Mouse (Mus musculus) frontal cortex, postnatal 36 days (tissue): ENCODE data around the gene Mthfd1.

ENCODE experiments used
- DNase-seq, 2 experiments: peaks; one replicate each; pipeline ENCODE4 v3.0.0; 2022; ENCODE audit warnings: low spot score in 2 of 2

The Mthfd1 gene

GRCm38 (mm10) chr12:76345759-76346455 is 90.8 kb downstream of the Mthfd1 start:
- DNase-seq: no peak

GRCm38 (mm10) chr12:76349680-76350220 is 94.7 kb downstream of the Mthfd1 start:
- no peak for DNase-seq

GRCm38 (mm10) chr12:76360868-76361267 is 105.8 kb downstream of the Mthfd1 start:
- no peak for DNase-seq

GRCm38 (mm10) chr12:76361405-76362302 is 106.6 kb downstream of the Mthfd1 start:
- DNase-seq: no peak

GRCm38 (mm10) chr12:76362303-76362676 is 107.2 kb downstream of the Mthfd1 start:
- DNase-seq: no peak

GRCm38 (mm10) chr12:76366276-76366675 is 111.2 kb downstream of the Mthfd1 start:
- no peak for DNase-seq

GRCm38 (mm10) chr12:76367096-76367995 is 112.2 kb downstream of the Mthfd1 start:
- DNase-seq: peak in 1 of 2 experiments; percentile 9

GRCm38 (mm10) chr12:76368201-76368789 is 113.2 kb downstream of the Mthfd1 start:
- DNase-seq: no peak

- DNase-seq: no peak
Observed at GRCm38 (mm10) chr12:76368790-76369205, 113.7 kb downstream of the Mthfd1 start.
